Mouse (Mus musculus) erythroblast, embryonic 14.5 days (primary cell): ENCODE measurements around the gene Cdkn2c. TPM values are rescaled to one million over a fixed set of nuclear protein-coding genes. Genes with fewer than 3 reads are reported as not detected.

Experiments
- H3K27me3 ChIP-seq: 2 replicates; pipeline ENCODE4 v1.6.1; 2012; ENCODE audit warnings: inconsistent platforms; ENCODE audit not compliant: control insufficient read depth
- H3K36me3 ChIP-seq: 2 replicates; pipeline ENCODE4 v1.6.1; 2012; ENCODE audit warnings: mild to moderate bottlenecking, inconsistent platforms; ENCODE audit not compliant: control insufficient read depth
- H3K4me1 ChIP-seq: 2 replicates; pipeline ENCODE4 v1.6.1; 2012; ENCODE audit warnings: inconsistent platforms; ENCODE audit not compliant: control insufficient read depth
- H3K4me3 ChIP-seq: replicated peaks from 2 replicates; pipeline ENCODE3; 2012; ENCODE audit warnings: moderate library complexity, mild to moderate bottlenecking, inconsistent platforms
- H3K9me3 ChIP-seq: 2 replicates; pipeline ENCODE4 v1.6.1; 2012; ENCODE audit warnings: low read length, inconsistent platforms, mixed read lengths; ENCODE audit not compliant: control insufficient read depth
- GATA1 ChIP-seq: IDR thresholded peaks from 2 replicates; pipeline ENCODE4 v1.6.1; 2012; ENCODE audit warnings: low read length, inconsistent platforms, mixed read lengths
- TAL1 ChIP-seq: IDR thresholded peaks from 3 replicates; pipeline ENCODE4 v1.6.1; 2012; ENCODE audit warnings: low read length, inconsistent platforms, mixed read lengths
- polyA plus RNA-seq: library from polyadenylated mRNA; stranded (reverse); fragments of >175 nt; gene quantifications from 2 replicates; pipeline ENCODE4 v1.2.3, GENCODE M21; 2012

Cdkn2c gene
- polyA plus RNA-seq, 1 experiment = 18.3 TPM

DNA sequence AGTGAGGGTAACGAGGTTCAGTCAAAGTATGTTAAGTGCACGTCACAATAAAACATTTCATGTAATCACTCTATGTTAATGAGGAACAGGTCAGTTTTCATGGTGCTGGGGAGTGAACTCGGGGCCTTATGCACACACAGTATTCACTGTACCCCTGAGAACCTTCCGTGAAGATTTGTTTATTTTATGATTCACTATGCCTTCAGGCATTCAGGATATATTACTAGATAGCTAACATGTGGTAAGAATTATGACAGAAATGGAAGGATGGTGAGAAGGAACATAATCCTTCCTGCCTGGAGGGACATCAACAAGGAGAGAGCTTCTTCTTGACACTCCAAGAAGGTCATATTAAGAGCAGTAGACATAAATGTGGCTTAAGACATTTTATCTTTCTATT is 19.7 kb downstream of the Cdkn2c start:
- Histone ChIP-seq H3K36me3 (no peaks in the 10 kb centered on the region), H3K4me1 (no peaks in the 10 kb centered on the region), H3K4me3 (no peak overlapping the region), H3K9me3 (no peaks in the 10 kb centered on the region), H3K27me3 (peaks cover 8% of the 10 kb centered on the region)
- TF ChIP-seq GATA1 (no peak), TAL1 (no peak)

- Histone ChIP-seq H3K4me3 (no peak overlapping the region), H3K27me3 (no peaks in the 10 kb centered on the region), H3K9me3 (no peaks in the 10 kb centered on the region)
Measured at GRCm38 (mm10) chr4:109641451-109641850, 25.5 kb downstream of the Cdkn2c start.

DNA sequence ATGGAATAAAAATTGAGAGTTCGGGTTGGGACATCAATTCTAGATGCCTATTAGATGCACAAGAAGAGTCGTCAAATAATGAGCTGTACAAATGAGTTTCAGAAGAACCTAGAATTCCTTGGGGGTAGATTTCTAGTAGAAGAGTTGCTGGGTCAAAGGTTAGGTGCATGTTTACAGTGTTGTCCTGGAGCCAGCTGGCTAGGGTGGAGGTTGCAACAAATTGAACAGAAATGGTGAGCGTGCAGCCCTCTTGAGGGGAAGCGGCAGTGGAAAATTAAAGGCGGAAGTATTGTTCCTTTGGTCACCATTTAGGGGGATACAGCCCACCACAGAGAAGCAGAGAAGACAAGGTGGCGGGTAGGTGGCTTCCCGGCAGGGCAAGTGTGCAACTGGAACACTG is 26.8 kb downstream of the Cdkn2c start:
- no peaks in the 10 kb centered on the region for H3K36me3 ChIP-seq
- no peaks in the 10 kb centered on the region for H3K9me3 ChIP-seq
- no peak overlapping the region for H3K4me3 ChIP-seq
- TF ChIP-seq TAL1 = no peak
- TF ChIP-seq GATA1 = no peak
- H3K4me1 ChIP-seq = no peaks in the 10 kb centered on the region
- H3K27me3 ChIP-seq = no peaks in the 10 kb centered on the region

More at GRCm38 (mm10) chr4:109641451-109641850, 25.5 kb downstream of the Cdkn2c start:
- TF ChIP-seq TAL1 (no peak), GATA1 (no peak)
- no peaks in the 10 kb centered on the region for H3K4me1 ChIP-seq
- no peaks in the 10 kb centered on the region for H3K36me3 ChIP-seq

DNA sequence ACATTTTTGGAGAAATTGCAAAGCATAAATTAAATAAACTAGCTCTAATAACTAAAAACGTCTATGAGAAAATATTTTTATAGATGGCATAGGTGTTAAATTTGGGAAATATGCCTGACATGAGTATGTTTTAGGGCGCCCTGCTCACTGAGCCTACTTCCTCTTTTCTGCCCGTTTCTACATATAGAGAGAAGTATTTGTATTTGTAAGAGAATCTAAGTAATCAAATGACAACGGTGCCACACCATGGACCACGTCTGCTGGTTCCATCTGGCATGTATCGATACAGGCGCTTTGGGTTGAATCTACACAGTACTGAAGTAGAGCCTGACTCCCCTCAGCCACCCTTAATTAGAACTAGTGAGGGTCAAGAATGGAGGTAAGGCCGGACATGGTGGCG is 27.6 kb downstream of the Cdkn2c start:
- no peaks in the 10 kb centered on the region for H3K27me3 ChIP-seq
- no peak for TF ChIP-seq TAL1
- TF ChIP-seq GATA1 = no peak
- H3K4me3 ChIP-seq = no peak overlapping the region
- no peaks in the 10 kb centered on the region for H3K36me3 ChIP-seq
- H3K9me3 ChIP-seq = no peaks in the 10 kb centered on the region
- no peaks in the 10 kb centered on the region for H3K4me1 ChIP-seq

GRCm38 (mm10) chr4:109634971-109635370 is 32.0 kb downstream of the Cdkn2c start:
- H3K4me1 ChIP-seq = no peaks in the 10 kb centered on the region
- H3K4me3 ChIP-seq = no peak overlapping the region
- no peaks in the 10 kb centered on the region for H3K36me3 ChIP-seq
- no peaks in the 10 kb centered on the region for H3K27me3 ChIP-seq
- TF ChIP-seq TAL1 (no peak), GATA1 (no peak)
- H3K9me3 ChIP-seq = no peaks in the 10 kb centered on the region

DNA sequence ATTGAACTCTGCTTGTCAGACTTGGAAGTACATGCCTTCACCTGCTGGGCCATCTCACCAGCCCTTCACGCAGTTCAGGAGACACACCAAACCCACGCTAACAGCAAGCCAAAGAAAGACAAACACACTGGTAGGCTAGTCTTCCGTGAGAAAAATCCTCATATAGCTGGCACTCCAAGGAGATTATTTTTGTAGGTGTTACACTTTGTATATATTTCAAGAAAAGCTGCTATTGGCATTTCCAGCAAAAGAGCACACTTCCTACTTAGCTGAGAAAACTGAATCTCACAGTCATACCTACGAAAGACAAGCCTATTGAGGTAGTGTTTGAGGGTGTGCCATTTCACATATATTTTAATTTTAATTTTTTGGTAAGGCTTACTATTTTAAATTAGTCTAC is 36.0 kb downstream of the Cdkn2c start:
- no peaks in the 10 kb centered on the region for H3K36me3 ChIP-seq
- H3K4me3 ChIP-seq = no peak overlapping the region
- no peaks in the 10 kb centered on the region for H3K27me3 ChIP-seq
- H3K9me3 ChIP-seq = no peaks in the 10 kb centered on the region
- TF ChIP-seq GATA1 (no peak), TAL1 (no peak)
- no peaks in the 10 kb centered on the region for H3K4me1 ChIP-seq

DNA sequence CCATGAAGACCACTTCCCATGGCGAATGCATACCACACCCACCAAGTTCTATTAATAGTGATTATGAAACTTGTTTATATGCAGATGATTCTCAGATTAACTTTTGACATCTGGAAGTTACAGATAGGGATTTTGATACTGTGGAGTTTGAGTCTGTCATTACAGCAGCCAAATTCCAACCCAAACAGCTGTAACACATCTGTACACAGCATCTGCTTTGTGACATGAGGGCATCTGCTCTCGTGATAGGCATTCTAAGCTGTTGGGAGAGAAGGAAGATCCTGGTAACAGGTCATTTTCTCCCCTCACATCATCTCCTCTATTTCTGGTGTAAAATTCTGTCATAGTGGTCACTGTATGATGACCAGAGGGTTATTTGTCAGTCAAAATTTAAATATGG is 36.8 kb downstream of the Cdkn2c start:
- Histone ChIP-seq H3K4me3 (no peak overlapping the region), H3K36me3 (no peaks in the 10 kb centered on the region), H3K9me3 (no peaks in the 10 kb centered on the region), H3K4me1 (no peaks in the 10 kb centered on the region), H3K27me3 (no peaks in the 10 kb centered on the region)
- TF ChIP-seq TAL1 (no peak), GATA1 (no peak)

DNA sequence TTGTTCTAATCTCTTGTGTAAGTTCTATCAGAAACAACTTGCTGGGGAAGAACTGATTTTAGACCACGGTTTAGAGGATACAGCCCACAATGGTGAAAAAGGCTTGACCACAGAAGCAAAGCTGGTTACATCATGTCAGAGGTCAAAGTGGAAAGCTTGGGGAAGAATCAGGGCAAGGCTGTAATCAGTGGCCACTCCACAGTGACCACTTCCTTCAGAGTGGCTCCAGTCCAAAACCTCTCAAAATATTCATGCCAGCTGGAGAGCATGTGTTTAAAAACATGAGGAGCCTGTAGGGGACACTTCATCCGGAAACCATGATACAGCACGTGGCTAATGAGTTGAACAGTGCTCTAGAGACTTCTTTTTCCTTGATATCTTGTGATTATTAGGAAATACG is 54.4 kb downstream of the Cdkn2c start:
- H3K9me3 ChIP-seq = no peaks in the 10 kb centered on the region
- no peak for TF ChIP-seq TAL1
- TF ChIP-seq GATA1 = no peak
- H3K27me3 ChIP-seq = no peaks in the 10 kb centered on the region
- no peaks in the 10 kb centered on the region for H3K4me1 ChIP-seq
- H3K4me3 ChIP-seq = no peak overlapping the region
- no peaks in the 10 kb centered on the region for H3K36me3 ChIP-seq

Other genes starting within 250 kb of the Cdkn2c start
- 23.6 and 24.5 TPM in 2 replicates for gene Rnf11, start 182.5 kb downstream of the Cdkn2c start, polyA plus RNA-seq
- not detected in 2 replicates for gene 4930522H14Rik, start 135.9 kb downstream of the Cdkn2c start, polyA plus RNA-seq
- gene Faf1, start 9.4 kb upstream of the Cdkn2c start, polyA plus RNA-seq = 0.77 and 0.90 TPM in 2 replicates